14 mouse cellular contexts compared by ENCODE assay signal in the genomic region with DNA sequence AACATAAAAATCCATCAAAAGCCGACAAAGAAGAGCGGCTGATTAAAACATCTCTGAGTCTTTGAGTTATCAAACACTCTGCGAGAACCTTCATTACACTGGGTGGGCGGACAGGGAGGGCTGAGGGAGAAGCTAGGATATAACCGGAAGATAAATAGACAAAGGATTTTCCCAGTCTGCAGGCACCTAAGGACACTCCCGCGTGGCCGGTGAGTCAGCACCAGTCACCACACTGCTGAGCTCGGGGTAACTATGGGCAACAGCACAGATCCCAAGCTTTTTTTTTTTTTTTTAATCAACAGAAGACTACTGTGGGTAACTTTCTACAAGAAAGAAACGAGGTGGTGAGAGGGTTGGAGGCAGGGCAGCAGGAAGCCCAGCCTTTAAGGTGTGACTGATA. TPM values are rescaled to one million over a fixed set of nuclear protein-coding genes. Genes with fewer than 3 reads are reported as not detected.
DNase-seq lines count a peak whose midpoint lies in the region; ATAC-seq and TF ChIP-seq lines count a peak whose summit lies in the region.
"Had no signal": no experiment of that assay in that cellular context is flagged by ENCODE, and none has a peak within 500 bp of the region (broad histone marks: within the 10 kb centered on the region; RNA-seq: fewer than 3 reads in every experiment).

No protein-coding gene starts in this region.

- TF ChIP-seq CTCF in left cerebral cortex, adult 2 months (IDR thresholded peaks at IDR 0.05) = no peak

- no peak overlapping the region for H3K4me2 ChIP-seq in intestine, embryonic 15.5 days (replicated peaks)
- H3K4me2 ChIP-seq in stomach, embryonic 14.5 days (replicated peaks; ENCODE audit: low read depth, low read length) = no peak overlapping the region
- no peak overlapping the region for H3K4me2 ChIP-seq in hindbrain, embryonic 12.5 days (replicated peaks)
- H3K4me2 ChIP-seq: midbrain, embryonic 12.5 days; neural tube, embryonic 15.5 days had no signal

- no peaks in the 10 kb centered on the region for H3K4me1 ChIP-seq in intestine, embryonic 15.5 days (replicated peaks)
- no peaks in the 10 kb centered on the region for H3K4me1 ChIP-seq in stomach, embryonic 14.5 days (ENCODE audit: control insufficient read depth, insufficient read depth, low read length)
- no peaks in the 10 kb centered on the region; the same call in 1 of the 2 replicates for H3K4me1 ChIP-seq in hindbrain, embryonic 12.5 days
- H3K4me1 ChIP-seq: midbrain, embryonic 12.5 days; neural tube, embryonic 15.5 days had no signal

- 33% methylated on average over 10 of the region's 10 CpGs for WGBS in intestine, embryonic 15.5 days
- 34% methylated on average over 10 of the region's 10 CpGs for WGBS in stomach, embryonic 14.5 days
- 70% methylated on average over 10 of the region's 10 CpGs for WGBS in hindbrain, embryonic 12.5 days

- H3K9ac ChIP-seq in intestine, embryonic 15.5 days = no peak overlapping the region
- H3K9ac ChIP-seq in stomach, embryonic 14.5 days (replicated peaks; ENCODE audit: low read depth, low read length) = no peak overlapping the region
- no peak overlapping the region for H3K9ac ChIP-seq in hindbrain, embryonic 12.5 days
- H3K9ac ChIP-seq: midbrain, embryonic 12.5 days; neural tube, embryonic 15.5 days had no signal

- no peak overlapping the region for H3K4me3 ChIP-seq in left cerebral cortex, adult 2 months
- H3K4me3 ChIP-seq in intestine, embryonic 15.5 days (replicated peaks) = no peak overlapping the region
- H3K4me3 ChIP-seq in stomach, embryonic 14.5 days (ENCODE audit: low read depth, low read length) = no peak overlapping the region
- H3K4me3 ChIP-seq in hindbrain, embryonic 12.5 days = no peak overlapping the region
- H3K4me3 ChIP-seq: midbrain, embryonic 12.5 days; neural tube, embryonic 15.5 days had no signal

- DNase-seq in left cerebral cortex, adult 2 months (ENCODE audit: extremely low spot score in 1 of 2, low spot score in 2 of 2) = peak; percentile 53 to 57
- DNase-seq in left cerebral cortex, adult 11 months (ENCODE audit: low spot score) = no peak
- DNase-seq in ZHBTc4 (ENCODE audit: low read depth, low spot score) = peak; percentile 11
- no peak for DNase-seq in embryo, embryonic 10 days (ENCODE audit: low spot score)
- no peak for DNase-seq in cerebellum, postnatal 14 days
- DNase-seq: gastrocnemius, postnatal 25 days; heart, postnatal 14 days; kidney, adult 8-10 months; lung, adult 2 months had no signal

- no peaks in the 10 kb centered on the region for H3K36me3 ChIP-seq in intestine, embryonic 15.5 days
- no peaks in the 10 kb centered on the region for H3K36me3 ChIP-seq in stomach, embryonic 14.5 days (ENCODE audit: control insufficient read depth, insufficient read depth, low read length)
- H3K36me3 ChIP-seq in hindbrain, embryonic 12.5 days = no peaks in the 10 kb centered on the region
- H3K36me3 ChIP-seq: midbrain, embryonic 12.5 days; neural tube, embryonic 15.5 days had no signal

- H3K9me3 ChIP-seq in intestine, embryonic 15.5 days = no peaks in the 10 kb centered on the region
- H3K9me3 ChIP-seq in stomach, embryonic 14.5 days (ENCODE audit: control insufficient read depth, low read depth, low read length) = no peaks in the 10 kb centered on the region
- H3K9me3 ChIP-seq in hindbrain, embryonic 12.5 days (replicated peaks) = no peaks in the 10 kb centered on the region
- H3K9me3 ChIP-seq: midbrain, embryonic 12.5 days; neural tube, embryonic 15.5 days had no signal

- peak overlapping the region; percentile 40; the same call in 1 of the 2 replicates for H3K27ac ChIP-seq in left cerebral cortex, adult 2 months
- no peak overlapping the region for H3K27ac ChIP-seq in intestine, embryonic 15.5 days
- H3K27ac ChIP-seq in stomach, embryonic 14.5 days (ENCODE audit: low read length) = no peak overlapping the region
- no peak overlapping the region for H3K27ac ChIP-seq in hindbrain, embryonic 12.5 days
- H3K27ac ChIP-seq: midbrain, embryonic 12.5 days; neural tube, embryonic 15.5 days had no signal

- peak; percentile 59; the same call in 1 of the 2 replicates for ATAC-seq in intestine, embryonic 15.5 days
- ATAC-seq in stomach, embryonic 14.5 days (ENCODE audit: insufficient number of reproducible peaks, insufficient read depth, low FRiP score, low read depth) = peak; percentile 65; the same call in 1 of the 2 replicates
- no peak for ATAC-seq in hindbrain, embryonic 12.5 days (ENCODE audit: low FRiP score)

- intact Hi-C loops in left cerebral cortex, adult 2 months (cut with DNase I) = no loop called here

- no peaks in the 10 kb centered on the region for H3K27me3 ChIP-seq in intestine, embryonic 15.5 days (replicated peaks)
- H3K27me3 ChIP-seq in stomach, embryonic 14.5 days (ENCODE audit: control insufficient read depth, insufficient read depth, low read length) = no peaks in the 10 kb centered on the region
- H3K27me3 ChIP-seq in hindbrain, embryonic 12.5 days = no peaks in the 10 kb centered on the region
- H3K27me3 ChIP-seq: midbrain, embryonic 12.5 days; neural tube, embryonic 15.5 days had no signal

RNA-seq across cellular contexts. Expression of a gene that starts 16.6 kb away (rescaled TPM):
- total RNA-seq in left cerebral cortex, adult 2 months (2021) = 10 to 100 TPM; 44.7 to 60.5 TPM
- 14.3 and 15.1 TPM in 2 replicates for polyA plus RNA-seq in intestine, embryonic 15.5 days (2015; fragmentation: Nextera tagmentation; extraction: Ambion mirVana)
- 9.7 and 10.6 TPM in 2 replicates for polyA plus RNA-seq in stomach, embryonic 14.5 days (2014; fragmentation: Nextera tagmentation; extraction: Ambion mirVana)
- 17.6 and 18.5 TPM in 2 replicates for polyA plus RNA-seq in hindbrain, embryonic 12.5 days (2016; fragmentation: Nextera tagmentation; extraction: Ambion mirVana)

RNA-seq across cellular contexts. Expression of a gene that starts 28.1 kb away (rescaled TPM):
- under 1 TPM in 1 of 2 experiments, not detected in 1; 0.29 TPM for total RNA-seq in left cerebral cortex, adult 2 months (2021)
- polyA plus RNA-seq in intestine, embryonic 15.5 days (2015; fragmentation: Nextera tagmentation; extraction: Ambion mirVana) = 13.6 and 14.7 TPM in 2 replicates
- polyA plus RNA-seq in stomach, embryonic 14.5 days (2014; fragmentation: Nextera tagmentation; extraction: Ambion mirVana) = 15.1 and 15.8 TPM in 2 replicates
- 1.2 and 1.4 TPM in 2 replicates for polyA plus RNA-seq in hindbrain, embryonic 12.5 days (2016; fragmentation: Nextera tagmentation; extraction: Ambion mirVana)
- total RNA-seq: gastrocnemius, postnatal 25 days had no signal

Comparison
In these comparisons a context has a peak if more than half of its experiments do, and no peak if none do; other contexts are left out.
1. DNase-seq: peak in left cerebral cortex, adult 2 months (2 of 2) and ZHBTc4 (single experiment); none in left cerebral cortex, adult 11 months (single experiment), embryo, embryonic 10 days (single experiment) and cerebellum, postnatal 14 days (0 of 2).